Mouse (Mus musculus): ENCODE measurements at regions not wholly inside any gene's neighbourhood (a gene's known extent, or its start where the extent isn't known, plus 50 kb on each side); places are given as distances from the start of the nearest gene placed in this dataset.

GRCm38 (mm10) chr3:105169117-105169516 lies 102.5 kb downstream of the 4930564D02Rik start:
- no peak for ATAC-seq (ENCODE audit: low read depth)
- Histone ChIP-seq H3K4me3 (ENCODE audit: low read depth, low read length) (no peak overlapping the region), H3K36me3 (ENCODE audit: control insufficient read depth, insufficient read depth, low read length) (no peaks in the 10 kb centered on the region), H3K4me1 (ENCODE audit: control insufficient read depth, insufficient read depth, low read length) (no peaks in the 10 kb centered on the region), H3K27me3 (ENCODE audit: control insufficient read depth, insufficient read depth, low read length) (no peaks in the 10 kb centered on the region), H3K27ac (ENCODE audit: low read depth, low read length) (no peak overlapping the region), H3K9ac (replicated peaks; ENCODE audit: low read depth, low read length) (no peak overlapping the region), H3K4me2 (ENCODE audit: low read depth, low read length) (no peak overlapping the region), H3K9me3 (ENCODE audit: control insufficient read depth, low read length) (no peaks in the 10 kb centered on the region)
- WGBS = 36% methylated on average over 4 of the region's 4 CpGs

DNA sequence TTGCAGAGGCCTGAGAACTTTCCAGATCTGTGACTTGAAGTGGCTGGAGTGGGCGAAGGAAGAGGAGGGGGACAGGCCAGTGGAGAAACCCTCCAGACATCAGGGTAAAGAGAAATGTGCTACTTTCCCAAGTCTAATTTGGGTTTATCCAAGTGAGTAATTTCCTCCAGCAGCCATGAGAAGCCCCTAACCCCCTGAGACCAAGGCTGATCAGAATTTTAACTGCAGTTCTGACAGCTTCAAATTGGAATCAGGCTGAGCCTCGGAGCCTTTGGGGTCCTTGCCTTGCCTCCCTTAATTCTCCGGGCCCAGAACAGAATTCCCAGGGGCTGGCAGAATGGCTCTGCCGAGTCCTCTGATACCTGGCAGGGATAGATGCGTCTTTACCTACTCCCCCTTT lies 104.9 kb downstream of the 4930564D02Rik start:
- H3K27me3 ChIP-seq (ENCODE audit: control insufficient read depth, insufficient read depth, low read length) = no peaks in the 10 kb centered on the region
- H3K4me3 ChIP-seq (ENCODE audit: low read depth, low read length) = no peak overlapping the region
- no peak overlapping the region for H3K4me2 ChIP-seq (ENCODE audit: low read depth, low read length)
- 85% methylated on average over 5 of the region's 5 CpGs for WGBS
- no peaks in the 10 kb centered on the region for H3K9me3 ChIP-seq (ENCODE audit: control insufficient read depth, low read length)
- H3K36me3 ChIP-seq (ENCODE audit: control insufficient read depth, insufficient read depth, low read length) = no peaks in the 10 kb centered on the region
- H3K27ac ChIP-seq (ENCODE audit: low read depth, low read length) = no peak overlapping the region
- no peak for ATAC-seq (ENCODE audit: low read depth)
- H3K4me1 ChIP-seq (ENCODE audit: control insufficient read depth, insufficient read depth, low read length) = no peaks in the 10 kb centered on the region
- no peak overlapping the region for H3K9ac ChIP-seq (replicated peaks; ENCODE audit: low read depth, low read length)

DNA sequence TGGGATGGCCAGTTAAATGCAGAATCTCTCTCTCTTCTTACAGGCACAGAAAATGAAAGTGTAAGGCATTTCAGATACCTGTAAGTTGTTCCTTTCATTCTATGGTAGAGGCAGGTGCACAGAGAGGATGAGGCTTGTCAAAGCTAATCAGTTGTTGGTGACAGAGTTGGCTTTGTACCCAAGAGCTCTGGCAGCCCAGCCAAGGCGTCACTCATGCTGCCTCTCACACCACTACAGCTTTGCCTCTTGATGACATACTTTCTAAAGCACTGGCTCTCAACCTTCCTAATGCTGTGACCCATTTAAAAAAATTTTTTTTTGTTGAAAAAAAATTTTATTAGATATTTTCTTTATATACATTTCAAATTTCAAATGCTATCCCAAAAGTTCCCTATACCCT lies 105.4 kb downstream of the 4930564D02Rik start:
- no peaks in the 10 kb centered on the region for H3K36me3 ChIP-seq (ENCODE audit: control insufficient read depth, insufficient read depth, low read length)
- H3K9me3 ChIP-seq (ENCODE audit: control insufficient read depth, low read length) = no peaks in the 10 kb centered on the region
- 77% methylated on average over 1 of the region's 1 CpGs for WGBS
- H3K9ac ChIP-seq (replicated peaks; ENCODE audit: low read depth, low read length) = no peak overlapping the region
- H3K4me2 ChIP-seq (ENCODE audit: low read depth, low read length) = no peak overlapping the region
- H3K27me3 ChIP-seq (ENCODE audit: control insufficient read depth, insufficient read depth, low read length) = no peaks in the 10 kb centered on the region
- no peak overlapping the region for H3K4me3 ChIP-seq (ENCODE audit: low read depth, low read length)
- no peaks in the 10 kb centered on the region for H3K4me1 ChIP-seq (ENCODE audit: control insufficient read depth, insufficient read depth, low read length)
- no peak for ATAC-seq (ENCODE audit: low read depth)
- no peak overlapping the region for H3K27ac ChIP-seq (ENCODE audit: low read depth, low read length)

DNA sequence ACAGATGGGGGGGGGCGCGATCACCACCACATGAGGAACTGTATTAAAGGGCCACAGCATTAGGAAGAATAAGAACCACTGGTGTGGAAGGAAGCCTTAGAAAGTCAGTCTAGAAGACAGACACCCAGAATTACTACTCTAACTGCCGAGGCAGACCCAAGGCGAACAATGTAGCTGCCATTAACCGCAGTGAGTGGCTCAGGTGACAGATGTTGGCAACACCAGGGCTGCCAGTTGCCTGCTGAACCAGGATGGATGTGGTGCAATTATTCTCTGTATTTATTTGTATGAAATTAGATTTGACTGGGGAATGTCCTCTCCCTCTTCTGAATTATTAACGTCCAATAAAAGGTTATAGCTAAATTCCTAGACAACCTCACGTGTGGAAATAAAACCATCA lies 124.7 kb downstream of the 4930564D02Rik start:
- Histone ChIP-seq H3K36me3 (ENCODE audit: control insufficient read depth, insufficient read depth, low read length) (no peaks in the 10 kb centered on the region), H3K4me3 (ENCODE audit: low read depth, low read length) (no peak overlapping the region), H3K27ac (ENCODE audit: low read depth, low read length) (0 out of 2 replicates have a peak overlapping the region, but pooled peaks have one; percentile 48), H3K4me2 (ENCODE audit: low read depth, low read length) (no peak overlapping the region), H3K4me1 (ENCODE audit: control insufficient read depth, insufficient read depth, low read length) (no peaks in the 10 kb centered on the region), H3K27me3 (ENCODE audit: control insufficient read depth, insufficient read depth, low read length) (no peaks in the 10 kb centered on the region), H3K9ac (replicated peaks; ENCODE audit: low read depth, low read length) (no peak overlapping the region), H3K9me3 (ENCODE audit: control insufficient read depth, low read length) (no peaks in the 10 kb centered on the region)
- WGBS = 63% methylated on average over 7 of the region's 7 CpGs
- ATAC-seq (ENCODE audit: low read depth) = peak; percentile 62; the same call in 1 of the 2 replicates

GRCm38 (mm10) chr3:105191830-105192229 lies 125.2 kb downstream of the 4930564D02Rik start:
- Histone ChIP-seq H3K27ac (ENCODE audit: low read depth, low read length) (0 out of 2 replicates have a peak overlapping the region, but pooled peaks have one; percentile 48), H3K4me2 (ENCODE audit: low read depth, low read length) (no peak overlapping the region), H3K9ac (replicated peaks; ENCODE audit: low read depth, low read length) (no peak overlapping the region; the same call in 1 of the 2 replicates), H3K4me3 (ENCODE audit: low read depth, low read length) (no peak overlapping the region), H3K9me3 (ENCODE audit: control insufficient read depth, low read length) (no peaks in the 10 kb centered on the region), H3K36me3 (ENCODE audit: control insufficient read depth, insufficient read depth, low read length) (no peaks in the 10 kb centered on the region), H3K27me3 (ENCODE audit: control insufficient read depth, insufficient read depth, low read length) (no peaks in the 10 kb centered on the region), H3K4me1 (ENCODE audit: control insufficient read depth, insufficient read depth, low read length) (no peaks in the 10 kb centered on the region)
- 49% methylated on average over 7 of the region's 7 CpGs for WGBS
- no peak for ATAC-seq (ENCODE audit: low read depth)

DNA sequence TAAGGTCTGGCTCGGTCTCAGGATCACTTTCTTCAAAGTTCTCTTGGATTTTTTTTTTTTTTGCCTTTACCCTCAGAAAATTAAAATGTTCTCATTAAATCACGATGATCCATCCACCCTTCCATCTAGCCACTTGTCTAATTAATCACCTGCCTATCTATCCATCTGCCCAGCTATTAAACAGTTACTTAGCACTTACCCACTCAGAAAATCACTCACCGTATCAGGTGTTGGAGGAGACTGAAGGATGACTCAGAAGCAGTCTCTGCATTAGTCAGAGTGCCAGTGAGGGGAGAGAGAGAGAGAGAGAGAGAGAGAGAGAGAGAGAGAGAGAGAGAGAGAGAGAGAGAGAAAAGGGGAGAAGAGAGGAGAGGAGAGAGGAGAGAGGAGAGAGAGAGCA lies 134.1 kb downstream of the 4930564D02Rik start:
- H3K9ac ChIP-seq (replicated peaks; ENCODE audit: low read depth, low read length) = no peak overlapping the region
- no peaks in the 10 kb centered on the region for H3K36me3 ChIP-seq (ENCODE audit: control insufficient read depth, insufficient read depth, low read length)
- WGBS = 84% methylated on average over 3 of the region's 3 CpGs
- H3K27ac ChIP-seq (ENCODE audit: low read depth, low read length) = no peak overlapping the region
- H3K4me1 ChIP-seq (ENCODE audit: control insufficient read depth, insufficient read depth, low read length) = no peaks in the 10 kb centered on the region
- H3K4me2 ChIP-seq (ENCODE audit: low read depth, low read length) = no peak overlapping the region
- no peak overlapping the region for H3K4me3 ChIP-seq (ENCODE audit: low read depth, low read length)
- ATAC-seq (ENCODE audit: low read depth) = no peak
- H3K27me3 ChIP-seq (ENCODE audit: control insufficient read depth, insufficient read depth, low read length) = no peaks in the 10 kb centered on the region
- H3K9me3 ChIP-seq (ENCODE audit: control insufficient read depth, low read length) = no peaks in the 10 kb centered on the region

DNA sequence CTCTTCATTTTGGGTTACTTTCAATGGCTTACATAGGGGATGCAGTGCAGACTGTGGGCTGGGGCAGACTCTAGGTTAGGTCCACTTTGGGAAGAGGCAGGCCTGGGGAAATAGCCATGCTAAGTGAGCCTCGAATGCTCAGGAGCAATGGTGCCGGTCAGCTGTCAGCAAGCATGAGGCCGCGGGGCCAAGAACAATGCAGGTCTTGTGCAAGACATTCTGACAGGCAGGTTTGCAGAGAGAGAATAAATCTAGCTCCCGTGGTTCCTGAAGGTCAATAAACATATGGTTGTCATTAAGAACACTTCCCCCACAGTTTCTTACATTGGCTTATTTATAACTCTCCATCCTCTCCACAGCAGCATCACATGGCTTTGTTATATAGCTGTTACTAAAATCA lies 142.5 kb downstream of the 4930564D02Rik start:
- Histone ChIP-seq H3K4me1 (ENCODE audit: control insufficient read depth, insufficient read depth, low read length) (no peaks in the 10 kb centered on the region), H3K27me3 (ENCODE audit: control insufficient read depth, insufficient read depth, low read length) (no peaks in the 10 kb centered on the region), H3K4me2 (ENCODE audit: low read depth, low read length) (no peak overlapping the region), H3K4me3 (ENCODE audit: low read depth, low read length) (no peak overlapping the region), H3K27ac (ENCODE audit: low read depth, low read length) (no peak overlapping the region), H3K36me3 (ENCODE audit: control insufficient read depth, insufficient read depth, low read length) (no peaks in the 10 kb centered on the region), H3K9ac (replicated peaks; ENCODE audit: low read depth, low read length) (no peak overlapping the region), H3K9me3 (ENCODE audit: control insufficient read depth, low read length) (no peaks in the 10 kb centered on the region)
- 41% methylated on average over 5 of the region's 5 CpGs for WGBS
- no peak for ATAC-seq (ENCODE audit: low read depth)

DNA sequence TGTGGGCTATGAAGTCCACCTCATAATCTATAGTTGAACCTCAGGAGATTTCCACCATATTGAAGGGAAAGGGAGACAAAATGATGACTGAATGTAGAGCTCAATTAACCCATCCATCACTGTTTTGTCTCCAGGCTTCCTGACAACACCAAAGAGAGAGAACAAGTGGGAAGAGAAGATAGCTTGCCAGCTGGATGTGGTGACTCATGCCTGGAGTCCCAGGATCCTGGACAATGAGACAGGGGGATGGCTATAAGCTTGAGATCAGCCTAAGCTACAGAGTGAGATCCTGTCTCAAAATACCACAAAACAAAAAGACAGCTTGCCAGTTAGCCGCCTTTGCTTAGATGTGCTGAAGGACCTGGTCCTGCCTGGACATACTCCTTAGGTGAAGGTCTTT lies 144.4 kb downstream of the 4930564D02Rik start:
- WGBS = 96% methylated on average over 1 of the region's 1 CpGs
- ATAC-seq (ENCODE audit: low read depth) = no peak
- Histone ChIP-seq H3K4me3 (ENCODE audit: low read depth, low read length) (no peak overlapping the region), H3K4me1 (ENCODE audit: control insufficient read depth, insufficient read depth, low read length) (no peaks in the 10 kb centered on the region), H3K4me2 (ENCODE audit: low read depth, low read length) (no peak overlapping the region), H3K27ac (ENCODE audit: low read depth, low read length) (no peak overlapping the region), H3K36me3 (ENCODE audit: control insufficient read depth, insufficient read depth, low read length) (no peaks in the 10 kb centered on the region), H3K27me3 (ENCODE audit: control insufficient read depth, insufficient read depth, low read length) (no peaks in the 10 kb centered on the region), H3K9ac (replicated peaks; ENCODE audit: low read depth, low read length) (no peak overlapping the region), H3K9me3 (ENCODE audit: control insufficient read depth, low read length) (no peaks in the 10 kb centered on the region)

GRCm38 (mm10) chr3:105211726-105212125 lies 145.1 kb downstream of the 4930564D02Rik start:
- H3K36me3 ChIP-seq (ENCODE audit: control insufficient read depth, insufficient read depth, low read length) = no peaks in the 10 kb centered on the region
- H3K4me3 ChIP-seq (ENCODE audit: low read depth, low read length) = no peak overlapping the region
- H3K4me1 ChIP-seq (ENCODE audit: control insufficient read depth, insufficient read depth, low read length) = no peaks in the 10 kb centered on the region
- no peaks in the 10 kb centered on the region for H3K27me3 ChIP-seq (ENCODE audit: control insufficient read depth, insufficient read depth, low read length)
- no peak overlapping the region for H3K27ac ChIP-seq (ENCODE audit: low read depth, low read length)
- H3K9ac ChIP-seq (replicated peaks; ENCODE audit: low read depth, low read length) = no peak overlapping the region
- H3K4me2 ChIP-seq (ENCODE audit: low read depth, low read length) = no peak overlapping the region
- H3K9me3 ChIP-seq (ENCODE audit: control insufficient read depth, low read length) = no peaks in the 10 kb centered on the region
- WGBS = 66% methylated on average over 3 of the region's 3 CpGs
- no peak for ATAC-seq (ENCODE audit: low read depth)

DNA sequence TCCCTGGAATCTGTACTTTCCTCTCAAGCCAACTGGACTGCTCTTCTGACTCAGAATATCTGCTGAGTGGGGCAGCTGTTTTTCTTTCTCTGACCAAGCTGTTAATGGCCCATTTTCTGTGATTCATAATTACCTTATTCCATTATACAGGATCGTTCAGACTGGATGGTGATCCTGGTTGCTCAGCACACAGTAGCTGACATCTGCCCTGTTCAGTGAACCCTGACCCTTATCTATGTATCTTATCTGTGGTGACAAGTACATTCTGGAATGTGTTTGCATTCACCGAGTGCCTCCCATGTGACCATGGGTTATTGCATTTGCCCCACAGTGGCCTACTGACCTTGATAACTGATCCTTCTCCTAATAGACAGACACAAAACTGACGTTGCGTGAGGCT lies 148.2 kb downstream of the 4930564D02Rik start:
- ATAC-seq (ENCODE audit: low read depth) = no peak
- Histone ChIP-seq H3K4me3 (ENCODE audit: low read depth, low read length) (no peak overlapping the region), H3K36me3 (ENCODE audit: control insufficient read depth, insufficient read depth, low read length) (no peaks in the 10 kb centered on the region), H3K4me1 (ENCODE audit: control insufficient read depth, insufficient read depth, low read length) (no peaks in the 10 kb centered on the region), H3K9ac (replicated peaks; ENCODE audit: low read depth, low read length) (no peak overlapping the region), H3K9me3 (ENCODE audit: control insufficient read depth, low read length) (no peaks in the 10 kb centered on the region), H3K27me3 (ENCODE audit: control insufficient read depth, insufficient read depth, low read length) (no peaks in the 10 kb centered on the region), H3K27ac (ENCODE audit: low read depth, low read length) (no peak overlapping the region), H3K4me2 (ENCODE audit: low read depth, low read length) (no peak overlapping the region)
- 50% methylated on average over 4 of the region's 4 CpGs for WGBS
